Mouse (Mus musculus): Measurements from ENCODE around the gene Eipr1.

- TF ChIP-seq POLR2A (IDR thresholded peaks at IDR 0.05; ENCODE audit: low read depth, low read length) (no peak), CTCF (IDR thresholded peaks at IDR 0.05; ENCODE audit: extremely low read depth, insufficient read depth, insufficient read length, insufficient replicate concordance) (no peak)
These were observed 108.1 kb downstream of the Eipr1 start for GRCm38 (mm10) chr12:28859495-28860263.
